Mouse (Mus musculus): Measurements from ENCODE around the gene Olfr1423.

DNA sequence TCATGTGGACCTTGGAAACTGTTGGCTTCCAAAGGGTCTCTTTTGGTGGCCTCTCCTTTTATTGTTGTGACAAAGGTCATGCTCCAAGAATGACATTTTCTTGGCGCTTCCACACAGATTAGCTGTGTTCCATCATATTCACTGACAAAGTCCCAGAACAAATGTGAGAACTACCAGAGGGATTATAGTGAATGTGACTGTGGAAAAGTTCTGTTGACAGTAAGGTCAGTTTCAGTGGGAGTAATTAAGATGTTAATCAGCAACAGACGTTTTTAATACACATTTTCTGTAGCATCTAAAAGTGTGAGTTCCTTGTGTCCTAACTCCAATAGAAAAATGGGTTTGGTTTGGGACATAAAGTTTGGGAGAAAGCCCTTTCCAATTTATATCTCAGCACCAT is at the start of gene Olfr1423:
- TF ChIP-seq POLR2A (IDR thresholded peaks at IDR 0.05; ENCODE audit: control insufficient read depth in 1 of 2, insufficient read depth in 1 of 2, low read depth in 1 of 2, low read length in 2 of 2, poor library complexity in 1 of 2) (no peak), E2F4 (IDR thresholded peaks at IDR 0.05; ENCODE audit: borderline replicate concordance, low read depth, low read length) (no peak), EP300 (IDR thresholded peaks at IDR 0.05; ENCODE audit: low read depth in 1 of 2, low read length in 2 of 2) (no peak), MYC (IDR thresholded peaks at IDR 0.05; ENCODE audit: low read depth, low read length) (no peak), GATA1 (IDR thresholded peaks at IDR 0.05; ENCODE audit: low read depth, low read length) (no peak), GABPA (IDR thresholded peaks at IDR 0.05; ENCODE audit: low read depth, low read length) (no peak), CTCF (IDR thresholded peaks at IDR 0.05 in 2 of 3, conservative IDR thresholded peaks at IDR 0.05 in 1 of 3; ENCODE audit: control insufficient read depth in 1 of 3, insufficient read depth in 1 of 3, low read depth in 2 of 3, low read length in 3 of 3, poor library complexity in 1 of 3, severe bottlenecking in 1 of 3) (no peak), MAZ (IDR thresholded peaks at IDR 0.05; ENCODE audit: low read depth, low read length) (no peak), CHD2 (IDR thresholded peaks at IDR 0.05; ENCODE audit: low read length) (no peak), TCF12 (IDR thresholded peaks at IDR 0.05; ENCODE audit: low read depth, low read length) (no peak), MAX (IDR thresholded peaks at IDR 0.05; ENCODE audit: low read length) (no peak), MAFK (IDR thresholded peaks at IDR 0.05; ENCODE audit: borderline replicate concordance, low read depth, low read length) (no peak), NELFE (IDR thresholded peaks at IDR 0.05; ENCODE audit: low read depth, low read length) (no peak)
